Mouse (Mus musculus): Measurements from ENCODE around the gene Igll1.

DNA sequence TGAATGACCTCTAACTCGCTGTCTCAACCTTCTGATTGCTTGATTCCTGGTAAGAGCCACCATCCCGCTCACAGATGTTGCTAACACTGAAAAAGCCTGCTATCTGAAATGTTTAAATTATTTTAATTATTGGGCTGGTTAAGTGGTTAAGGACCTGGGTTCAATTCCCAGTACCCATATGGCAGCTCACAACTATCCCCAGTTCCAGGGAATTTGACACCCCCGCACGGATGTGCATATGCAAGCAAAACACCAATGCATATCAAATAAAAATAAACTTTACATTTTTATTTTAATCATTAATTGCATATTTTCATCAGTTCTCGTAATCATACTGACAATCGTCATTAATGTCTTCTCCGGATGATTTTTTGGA, 6.4 kb upstream of the Igll1 start:
- TF ChIP-seq POLR2A (IDR thresholded peaks at IDR 0.05; ENCODE audit: extremely low read depth, insufficient read depth, low read length) (no peak), CTCF (IDR thresholded peaks at IDR 0.05; ENCODE audit: extremely low read depth, insufficient read depth, low read length) (no peak)
